In genomic region chr15:43991229-43991628, GRCm38 (mm10) we compare ENCODE assay signal across 8 mouse cellular contexts.
DNase-seq lines count a peak whose midpoint lies in the region; ATAC-seq and TF ChIP-seq lines count a peak whose summit lies in the region.

No protein-coding gene starts in this region.

- no peak overlapping the region for H3K9ac ChIP-seq in liver, adult 2 months (ENCODE audit: low read depth, low read length)

- WGBS in liver, adult 2 months, result 16% methylated on average over 1 of the region's 1 CpGs

- H3K4me3 ChIP-seq in liver, adult 2 months (ENCODE audit: insufficient read depth, low read depth, low read length), result no peak overlapping the region

- H3K4me1 ChIP-seq in liver, adult 2 months (ENCODE audit: control insufficient read depth, insufficient read depth, low read length), result no peaks in the 10 kb centered on the region

- ATAC-seq in megakaryocyte-erythroid progenitor cell, adult 5-6 weeks (replicated peaks; ENCODE audit: low FRiP score, low TSS enrichment, poor library complexity, severe bottlenecking), result no peak
- no peak for ATAC-seq in CD4-positive, CD25-positive, alpha-beta regulatory T cell, adult 4 months

- no peaks in the 10 kb centered on the region for H3K79me2 ChIP-seq in liver, adult 2 months (ENCODE audit: control insufficient read depth, insufficient read depth, low read length)

- no peak overlapping the region for H3K27ac ChIP-seq in liver, adult 2 months (replicated peaks; ENCODE audit: insufficient read depth, low read depth, low read length)

- no peak for TF ChIP-seq POLR2A in liver, adult 2 months (IDR thresholded peaks at IDR 0.05; ENCODE audit: extremely low read depth, insufficient read depth, low read length)

- no peaks in the 10 kb centered on the region for H3K36me3 ChIP-seq in liver, adult 2 months (ENCODE audit: control insufficient read depth, insufficient read depth, low read length)

- intact Hi-C loops in left cerebral cortex, postnatal 25 days (cut with DNase I), result loop anchor here (10.0 kb wide), 1 partner anchor 424 kb away; no protein-coding TSS in a partner anchor

- no peak for TF ChIP-seq CTCF in liver, adult 2 months (IDR thresholded peaks at IDR 0.05; ENCODE audit: low read depth, low read length)

- DNase-seq in cerebellum, postnatal 14 days, result peak; percentile 37 to 53
- no peak for DNase-seq in cerebellum, adult 9-11 months
- peak; percentile 6 for DNase-seq in liver, adult 2 months (ENCODE audit: extremely low read depth, low read depth, low spot score)
- no peak for DNase-seq in liver
- peak; percentile 46 for DNase-seq in brain, embryonic 18.5 days (ENCODE audit: low read depth, low spot score)
- DNase-seq in left cerebral cortex, postnatal 25 days (ENCODE audit: low spot score in 2 of 2), result peak; percentile 36 to 60

- H3K27me3 ChIP-seq in liver, adult 2 months (ENCODE audit: control insufficient read depth, insufficient read depth, low read length), result no peaks in the 10 kb centered on the region

Comparison
In these comparisons a context has a peak if more than half of its experiments do, and no peak if none do; other contexts are left out.
1. DNase-seq: peak in cerebellum, postnatal 14 days (2 of 2), liver, adult 2 months (single experiment), brain, embryonic 18.5 days (single experiment) and left cerebral cortex, postnatal 25 days (2 of 2); none in cerebellum, adult 9-11 months (single experiment) and liver (single experiment).